Mouse (Mus musculus) neural tube, embryonic 13.5 days (tissue): ENCODE data around the gene Gm28305. TPM values are rescaled to one million over a fixed set of nuclear protein-coding genes. Genes with fewer than 3 reads are reported as not detected.

Experiments
- ATAC-seq: fragments of 200-750 bp; cut with Nextera tagmentation; 2 replicates; pipeline ENCODE4 v1.8.0; 2017; ENCODE audit warnings: low read depth, mild to moderate bottlenecking, moderate TSS enrichment, moderate library complexity
- H3K27ac ChIP-seq: fragments of 300-500 bp; sonication (generic); replicated peaks from 2 replicates; pipeline ENCODE4 v1.5.1; 2015; ENCODE audit warnings: moderate library complexity, mild to moderate bottlenecking, inconsistent platforms
- H3K27me3 ChIP-seq: fragments of 300-500 bp; sonication (generic); 2 replicates; pipeline ENCODE4 v1.6.1; 2015; ENCODE audit warnings: mild to moderate bottlenecking, inconsistent platforms
- H3K36me3 ChIP-seq: fragments of 300-500 bp; sonication (generic); 2 replicates; pipeline ENCODE4 v1.6.1; 2015; ENCODE audit warnings: mild to moderate bottlenecking, inconsistent platforms
- H3K4me1 ChIP-seq: fragments of 300-500 bp; sonication (generic); replicated peaks from 2 replicates; pipeline ENCODE4 v1.6.1; 2015; ENCODE audit warnings: inconsistent platforms
- H3K4me2 ChIP-seq: fragments of 300-500 bp; sonication (generic); 2 replicates; pipeline ENCODE4 v1.6.1; 2015; ENCODE audit warnings: inconsistent platforms, mild to moderate bottlenecking, moderate library complexity
- H3K4me3 ChIP-seq: fragments of 300-500 bp; sonication (generic); 2 replicates; pipeline ENCODE4 v1.5.1; 2015; ENCODE audit warnings: mild to moderate bottlenecking, inconsistent platforms
- H3K9ac ChIP-seq: fragments of 300-500 bp; sonication (generic); 2 replicates; pipeline ENCODE4 v1.6.1; 2015; ENCODE audit warnings: moderate library complexity, mild to moderate bottlenecking, inconsistent platforms
- H3K9me3 ChIP-seq: fragments of 300-500 bp; sonication (generic); 2 replicates; pipeline ENCODE4 v1.6.1; 2016; ENCODE audit warnings: inconsistent platforms
- WGBS: fragments of 180-500 bp; shearing (Covaris S2); methylation state at CpG from one replicate; pipeline ENCODE4 v1.1.7; 2015; 5-methylcytosine and 5-hydroxymethylcytosine counted together
- polyA plus RNA-seq: library from polyadenylated mRNA; unstranded; fragments of >200 nt; fragmentation: Nextera tagmentation; extraction: Ambion mirVana; gene quantifications from 2 replicates; pipeline ENCODE4 v1.2.1, GENCODE M21; 2015

Gm28305 gene
- polyA plus RNA-seq, 1 experiment from 2014 or later, result not detected

- no peak overlapping the region for H3K4me2 ChIP-seq
- no peak overlapping the region for H3K27ac ChIP-seq
- ATAC-seq, result no peak
- H3K9me3 ChIP-seq, result no peaks in the 10 kb centered on the region
- 0 out of 2 replicates have a peak, but pooled peaks cover 6% of the 10 kb centered on the region for H3K4me1 ChIP-seq
- H3K4me3 ChIP-seq, result no peak overlapping the region
- H3K27me3 ChIP-seq, result no peaks in the 10 kb centered on the region
- peaks cover 36% of the 10 kb centered on the region; the same call in 1 of the 2 replicates for H3K36me3 ChIP-seq
- H3K9ac ChIP-seq, result no peak overlapping the region
- 48% methylated on average over 24 of the region's 24 CpGs for WGBS
These were observed 5.0 kb upstream of the Gm28305 start for GRCm38 (mm10) chr9:104035261-104036015.

GRCm38 (mm10) chr9:104038266-104038665, 2.2 kb upstream of the Gm28305 start:
- 94% methylated on average over 13 of the region's 13 CpGs for WGBS

GRCm38 (mm10) chr9:104039031-104039695, 1.3 kb upstream of the Gm28305 start:
- H3K36me3 ChIP-seq, result peaks cover 24% of the 10 kb centered on the region
- no peak overlapping the region for H3K4me3 ChIP-seq
- no peaks in the 10 kb centered on the region for H3K27me3 ChIP-seq
- no peaks in the 10 kb centered on the region for H3K9me3 ChIP-seq
- no peak overlapping the region for H3K27ac ChIP-seq
- no peak for ATAC-seq
- H3K9ac ChIP-seq, result no peak overlapping the region
- 0 out of 2 replicates have a peak, but pooled peaks cover 6% of the 10 kb centered on the region for H3K4me1 ChIP-seq
- WGBS, result 89% methylated on average over 21 of the region's 21 CpGs
- H3K4me2 ChIP-seq, result no peak overlapping the region

More at GRCm38 (mm10) chr9:104038266-104038665, 2.2 kb upstream of the Gm28305 start:
- no peak overlapping the region for H3K4me2 ChIP-seq
- 0 out of 2 replicates have a peak, but pooled peaks cover 6% of the 10 kb centered on the region for H3K4me1 ChIP-seq
- H3K9ac ChIP-seq, result no peak overlapping the region
- H3K9me3 ChIP-seq, result no peaks in the 10 kb centered on the region
- no peak overlapping the region for H3K4me3 ChIP-seq
- H3K27me3 ChIP-seq, result no peaks in the 10 kb centered on the region
- ATAC-seq, result no peak
- no peak overlapping the region for H3K27ac ChIP-seq
- peaks cover 24% of the 10 kb centered on the region for H3K36me3 ChIP-seq

- Histone ChIP-seq H3K27ac (no peak overlapping the region), H3K4me3 (no peak overlapping the region), H3K27me3 (no peaks in the 10 kb centered on the region), H3K9me3 (no peaks in the 10 kb centered on the region), H3K9ac (no peak overlapping the region), H3K4me2 (no peak overlapping the region), H3K36me3 (peaks cover 28% of the 10 kb centered on the region), H3K4me1 (0 out of 2 replicates have a peak, but pooled peaks cover 4% of the 10 kb centered on the region)
- 91% methylated on average over 4 of the region's 4 CpGs for WGBS
- ATAC-seq, result no peak
These were observed 720 bp upstream of the Gm28305 start for GRCm38 (mm10) chr9:104039742-104040141.

GRCm38 (mm10) chr9:104043676-104044075, 3.2 kb downstream of the Gm28305 start:
- Histone ChIP-seq H3K9me3 (no peaks in the 10 kb centered on the region), H3K4me1 (no peaks in the 10 kb centered on the region), H3K4me2 (no peak overlapping the region), H3K27ac (no peak overlapping the region), H3K36me3 (peaks cover 38% of the 10 kb centered on the region), H3K9ac (no peak overlapping the region), H3K4me3 (no peak overlapping the region), H3K27me3 (no peaks in the 10 kb centered on the region)
- ATAC-seq, result no peak
- 95% methylated on average over 4 of the region's 4 CpGs for WGBS

GRCm38 (mm10) chr9:104051028-104051427, 10.6 kb downstream of the Gm28305 start:
- peaks cover 95% of the 10 kb centered on the region for H3K36me3 ChIP-seq

GRCm38 (mm10) chr9:104062430-104063243, 22.2 kb downstream of the Gm28305 start, which contains the start of gene Uba5:
TSS of gene Uba5 (minus strand) at chr9:104063134.
- H3K4me1 ChIP-seq, result peaks cover 25% of the 10 kb centered on the region
- peak within 1 kb of the TSS; percentile 94 for H3K9ac ChIP-seq
- H3K4me3 ChIP-seq, result peak within 1 kb of the TSS; percentile 99
- peak within 1 kb of the TSS; percentile 95 for H3K4me2 ChIP-seq
- WGBS, result under 1% methylated on average over 59 of the region's 59 CpGs
- H3K9me3 ChIP-seq, result no peaks in the 10 kb centered on the region
- H3K27me3 ChIP-seq, result no peaks in the 10 kb centered on the region
- H3K36me3 ChIP-seq, result peaks cover 26% of the 10 kb centered on the region
- ATAC-seq, result peak; percentile 84
- H3K27ac ChIP-seq, result peak within 1 kb of the TSS; percentile 76

More at GRCm38 (mm10) chr9:104051028-104051427, 10.6 kb downstream of the Gm28305 start:
- Histone ChIP-seq H3K9me3 (no peaks in the 10 kb centered on the region), H3K4me3 (no peak overlapping the region), H3K27ac (no peak overlapping the region), H3K4me1 (no peaks in the 10 kb centered on the region), H3K9ac (no peak overlapping the region), H3K4me2 (no peak overlapping the region), H3K27me3 (no peaks in the 10 kb centered on the region)
- 96% methylated on average over 6 of the region's 6 CpGs for WGBS
- no peak for ATAC-seq

- H3K9me3 ChIP-seq, result no peaks in the 10 kb centered on the region
- H3K27me3 ChIP-seq, result no peaks in the 10 kb centered on the region
- ATAC-seq, result peak; percentile 98
- peaks cover 25% of the 10 kb centered on the region for H3K4me1 ChIP-seq
- peak within 1 kb of the TSS; percentile 76 for H3K27ac ChIP-seq
- H3K4me2 ChIP-seq, result peak within 1 kb of the TSS; percentile 95
- H3K4me3 ChIP-seq, result peak within 1 kb of the TSS; percentile 99
- H3K9ac ChIP-seq, result peak within 1 kb of the TSS; percentile 94
- H3K36me3 ChIP-seq, result peaks cover 18% of the 10 kb centered on the region
- 1% methylated on average over 30 of the region's 30 CpGs for WGBS
These were observed 22.9 kb downstream of the Gm28305 start, which contains the start of gene Acad11 for GRCm38 (mm10) chr9:104063244-104063961. TSS of gene Acad11 (plus strand) at chr9:104063377.

GRCm38 (mm10) chr9:104064571-104064970, 24.1 kb downstream of the Gm28305 start:
- peaks cover 12% of the 10 kb centered on the region for H3K36me3 ChIP-seq
- no peak overlapping the region for H3K9ac ChIP-seq
- no peaks in the 10 kb centered on the region for H3K9me3 ChIP-seq
- H3K4me3 ChIP-seq, result no peak overlapping the region
- no peak overlapping the region for H3K27ac ChIP-seq
- 27% methylated on average over 1 of the region's 1 CpGs for WGBS
- no peak overlapping the region for H3K4me2 ChIP-seq
- peaks cover 25% of the 10 kb centered on the region for H3K4me1 ChIP-seq
- H3K27me3 ChIP-seq, result no peaks in the 10 kb centered on the region
- ATAC-seq, result no peak

GRCm38 (mm10) chr9:104070241-104070640, 29.8 kb downstream of the Gm28305 start:
- no peak overlapping the region for H3K27ac ChIP-seq
- H3K27me3 ChIP-seq, result no peaks in the 10 kb centered on the region
- no peak overlapping the region for H3K4me2 ChIP-seq
- ATAC-seq, result no peak
- WGBS, result 81% methylated on average over 4 of the region's 4 CpGs
- no peaks in the 10 kb centered on the region for H3K36me3 ChIP-seq
- no peaks in the 10 kb centered on the region for H3K4me1 ChIP-seq
- no peaks in the 10 kb centered on the region for H3K9me3 ChIP-seq
- no peak overlapping the region for H3K9ac ChIP-seq
- H3K4me3 ChIP-seq, result no peak overlapping the region

- Histone ChIP-seq H3K27me3 (no peaks in the 10 kb centered on the region), H3K36me3 (no peaks in the 10 kb centered on the region), H3K4me2 (no peak overlapping the region), H3K4me3 (no peak overlapping the region), H3K4me1 (no peaks in the 10 kb centered on the region), H3K27ac (no peak overlapping the region), H3K9ac (no peak overlapping the region), H3K9me3 (no peaks in the 10 kb centered on the region)
- WGBS, result 86% methylated on average over 8 of the region's 8 CpGs
- no peak for ATAC-seq
These were observed 30.6 kb downstream of the Gm28305 start for GRCm38 (mm10) chr9:104070863-104071604.
